Comparison of ENCODE assay signal across 26 mouse cellular contexts in the genomic region with DNA sequence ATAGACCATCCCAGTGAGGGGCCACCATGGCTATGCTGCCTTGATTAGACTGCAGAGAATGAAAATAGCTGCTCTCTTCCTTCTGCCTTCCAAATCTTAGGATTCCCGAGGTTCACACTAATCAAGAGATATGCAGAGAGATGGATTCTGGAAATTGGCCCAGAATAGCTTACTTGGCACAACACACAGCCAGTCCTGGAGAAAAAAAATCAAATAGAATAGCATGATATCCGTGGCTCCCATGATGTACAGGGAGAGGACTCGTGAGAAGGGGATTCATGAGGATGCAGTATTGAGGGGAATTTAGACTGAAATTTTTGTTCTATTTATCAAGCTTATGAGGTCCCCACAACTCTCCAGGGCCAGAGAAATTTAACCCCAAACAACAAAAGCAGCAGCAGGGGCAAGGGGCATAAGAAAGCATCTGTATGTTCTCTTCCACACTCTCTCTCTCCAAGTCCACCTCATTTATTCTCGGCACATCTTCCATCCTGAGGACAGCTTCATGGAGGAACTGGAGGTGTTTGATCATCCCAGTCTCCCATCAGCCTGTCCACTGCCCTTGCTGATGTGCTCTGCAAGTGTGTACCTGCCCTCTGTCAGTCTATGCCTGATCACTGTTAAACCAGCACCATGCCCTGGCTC.
DNase-seq lines count a peak whose midpoint lies in the region; ATAC-seq and TF ChIP-seq lines count a peak whose summit lies in the region.
"Had no signal": no experiment of that assay in that cellular context is flagged by ENCODE, and none has a peak within 500 bp of the region (broad histone marks: within the 10 kb centered on the region; RNA-seq: fewer than 3 reads in every experiment).

No protein-coding gene starts in this region.

- no peaks in the 10 kb centered on the region for H3K36me3 ChIP-seq in forebrain, embryonic 16.5 days (ENCODE audit: control insufficient read depth, insufficient read depth)
- H3K36me3 ChIP-seq in forebrain, embryonic 10.5 days (replicated peaks), result no peaks in the 10 kb centered on the region
- no peaks in the 10 kb centered on the region for H3K36me3 ChIP-seq in lung, embryonic 14.5 days (ENCODE audit: insufficient read depth)
- H3K36me3 ChIP-seq in lung, postnatal 0 days (ENCODE audit: insufficient read depth, low read length), result no peaks in the 10 kb centered on the region
- H3K36me3 ChIP-seq: G1E; heart, embryonic 15.5 days; limb, embryonic 15.5 days; midbrain, embryonic 13.5 days; neural tube, embryonic 12.5 days had no signal

- H3K4me1 ChIP-seq in forebrain, embryonic 16.5 days (replicated peaks; ENCODE audit: control insufficient read depth, insufficient read depth, low read length), result peaks cover 12% of the 10 kb centered on the region
- peaks cover 3% of the 10 kb centered on the region; the same call in 1 of the 2 replicates for H3K4me1 ChIP-seq in forebrain, embryonic 10.5 days
- peaks cover 7% of the 10 kb centered on the region; the same call in 1 of the 2 replicates for H3K4me1 ChIP-seq in lung, embryonic 14.5 days (ENCODE audit: insufficient read depth)
- no peaks in the 10 kb centered on the region for H3K4me1 ChIP-seq in lung, postnatal 0 days (ENCODE audit: insufficient read depth, low read depth, low read length)
- H3K4me1 ChIP-seq: heart, embryonic 15.5 days; neural tube, embryonic 12.5 days had no signal

- H3K9me3 ChIP-seq in forebrain, embryonic 16.5 days (ENCODE audit: control insufficient read depth, low read length), result no peaks in the 10 kb centered on the region
- no peaks in the 10 kb centered on the region for H3K9me3 ChIP-seq in forebrain, embryonic 10.5 days
- no peaks in the 10 kb centered on the region for H3K9me3 ChIP-seq in lung, embryonic 14.5 days (ENCODE audit: low read depth, low read length)
- H3K9me3 ChIP-seq in lung, postnatal 0 days (ENCODE audit: low read length), result no peaks in the 10 kb centered on the region
- H3K9me3 ChIP-seq: G1E; heart, embryonic 15.5 days; limb, embryonic 15.5 days; midbrain, embryonic 13.5 days; neural tube, embryonic 12.5 days had no signal

- TF ChIP-seq EP300 in lung, postnatal 0 days (IDR thresholded peaks at IDR 0.05), result no peak

- no peak for TF ChIP-seq CTCF in lung, embryonic 14.5 days (IDR thresholded peaks at IDR 0.05; ENCODE audit: low read depth)
- TF ChIP-seq CTCF in lung, postnatal 0 days (IDR thresholded peaks at IDR 0.05), result no peak

- H3K9ac ChIP-seq in forebrain, embryonic 16.5 days (replicated peaks; ENCODE audit: low read depth, low read length), result no peak overlapping the region
- no peak overlapping the region for H3K9ac ChIP-seq in lung, embryonic 14.5 days
- no peak overlapping the region for H3K9ac ChIP-seq in lung, postnatal 0 days (replicated peaks; ENCODE audit: low read depth)
- H3K9ac ChIP-seq: heart, embryonic 15.5 days; limb, embryonic 15.5 days; liver, embryonic 14.5 days; midbrain, embryonic 13.5 days; neural tube, embryonic 12.5 days had no signal

- peak overlapping the region; percentile 8; the same call in 1 of the 2 replicates for H3K27ac ChIP-seq in forebrain, embryonic 16.5 days (ENCODE audit: low read length)
- no peak overlapping the region for H3K27ac ChIP-seq in forebrain, embryonic 10.5 days
- H3K27ac ChIP-seq in lung, embryonic 14.5 days (ENCODE audit: low read depth), result peak overlapping the region; percentile 67; the same call in 1 of the 2 replicates
- H3K27ac ChIP-seq in lung, postnatal 0 days (ENCODE audit: low read length), result no peak overlapping the region
- H3K27ac ChIP-seq: gastrocnemius, adult 2 months; heart, embryonic 15.5 days; limb, embryonic 15.5 days; liver, embryonic 14.5 days; midbrain, embryonic 13.5 days; neural tube, embryonic 12.5 days had no signal

- H3K27me3 ChIP-seq in forebrain, embryonic 16.5 days (replicated peaks; ENCODE audit: control insufficient read depth, insufficient read depth, low read length), result no peaks in the 10 kb centered on the region
- H3K27me3 ChIP-seq in forebrain, embryonic 10.5 days (ENCODE audit: poor library complexity, severe bottlenecking), result no peaks in the 10 kb centered on the region
- no peaks in the 10 kb centered on the region for H3K27me3 ChIP-seq in lung, embryonic 14.5 days (ENCODE audit: insufficient read depth, low read length)
- H3K27me3 ChIP-seq in lung, postnatal 0 days (replicated peaks; ENCODE audit: insufficient read depth, low read length), result no peaks in the 10 kb centered on the region
- H3K27me3 ChIP-seq: CH12.LX; heart, embryonic 15.5 days; limb, embryonic 15.5 days; midbrain, embryonic 13.5 days; neural tube, embryonic 12.5 days had no signal

- no peak overlapping the region for H3K4me2 ChIP-seq in forebrain, embryonic 16.5 days (ENCODE audit: low read length)
- H3K4me2 ChIP-seq in lung, embryonic 14.5 days, result no peak overlapping the region
- H3K4me2 ChIP-seq in lung, postnatal 0 days (replicated peaks; ENCODE audit: low read depth, low read length), result no peak overlapping the region
- H3K4me2 ChIP-seq: heart, embryonic 15.5 days; limb, embryonic 15.5 days; midbrain, embryonic 13.5 days; neural tube, embryonic 12.5 days had no signal

- WGBS in forebrain, embryonic 16.5 days, result 43% methylated on average over 4 of the region's 4 CpGs
- 78% methylated on average over 4 of the region's 4 CpGs for WGBS in forebrain, embryonic 10.5 days
- WGBS in lung, embryonic 14.5 days, result 41% methylated on average over 4 of the region's 4 CpGs
- WGBS in lung, postnatal 0 days, result 54% methylated on average over 4 of the region's 4 CpGs

- ATAC-seq in forebrain, embryonic 16.5 days, result 0 out of 2 replicates have a peak, but pooled peaks have one; percentile 38
- peak; percentile 68 for ATAC-seq in lung, embryonic 14.5 days (ENCODE audit: insufficient read depth)
- ATAC-seq in lung, postnatal 0 days, result no peak
- ATAC-seq: activated CD4-positive, CD25-positive, alpha-beta regulatory T cell, adult 4 months; inflammation-experienced regulatory T-cells, adult 6 months had no signal

- no peak for DNase-seq in forebrain, embryonic 10.5 days (ENCODE audit: extremely low spot score, low spot score)
- peak; percentile 82 for DNase-seq in lung, embryonic 14.5 days
- no peak for DNase-seq in lung, postnatal 0 days (ENCODE audit: low spot score)
- DNase-seq in Muller cell, postnatal 12 days (ENCODE audit: inconsistent ontology term), result peak; percentile 44
- peak; percentile 47 for DNase-seq in brain, adult 2 months (ENCODE audit: low read depth, low spot score)
- DNase-seq in adrenal gland, postnatal 10 days, result no peak
- DNase-seq: adrenal gland, adult 8-10 months; B cell, adult 2 months; cerebellum, adult 9-10 months; gastrocnemius, adult 2 months; heart, postnatal 4 days; kidney, adult 18-20 months; left cerebral cortex, postnatal 4 days; lung, postnatal 14 days; thymus, adult 18-20 months; thymus, postnatal 36 days had no signal

- H3K4me3 ChIP-seq in forebrain, embryonic 16.5 days (replicated peaks; ENCODE audit: low read length), result no peak overlapping the region
- H3K4me3 ChIP-seq in forebrain, embryonic 10.5 days, result no peak overlapping the region
- H3K4me3 ChIP-seq in lung, embryonic 14.5 days (ENCODE audit: low read depth, low read length), result no peak overlapping the region
- no peak overlapping the region for H3K4me3 ChIP-seq in lung, postnatal 0 days (ENCODE audit: low read depth, low read length)
- H3K4me3 ChIP-seq: gastrocnemius, adult 2 months; heart, embryonic 15.5 days; limb, embryonic 15.5 days; midbrain, embryonic 13.5 days; neural tube, embryonic 12.5 days had no signal

Comparison
In these comparisons a context has a peak if more than half of its experiments do, and no peak if none do; other contexts are left out.
1. H3K27ac ChIP-seq: peak in forebrain, embryonic 16.5 days (single experiment) and lung, embryonic 14.5 days (single experiment); none in forebrain, embryonic 10.5 days (single experiment) and lung, postnatal 0 days (single experiment).
2. DNase-seq: peak in lung, embryonic 14.5 days (single experiment), Muller cell, postnatal 12 days (single experiment) and brain, adult 2 months (single experiment); none in forebrain, embryonic 10.5 days (single experiment), lung, postnatal 0 days (single experiment) and adrenal gland, postnatal 10 days (single experiment).